In genomic region chr5:120795480-120796034, GRCm38 (mm10) we compare ENCODE assay signal across 12 mouse cellular contexts. TPM values are rescaled to one million over a fixed set of nuclear protein-coding genes. Genes with fewer than 3 reads are reported as not detected.
"Had no signal": no experiment of that assay in that cellular context is flagged by ENCODE, and none has a peak within 500 bp of the region (broad histone marks: within the 10 kb centered on the region; RNA-seq: fewer than 3 reads in every experiment).

Gene Oas1e (minus strand): TSS chr5:120795530.

RNA-seq across cellular contexts. Expression of gene Oas1e, which starts in this region (rescaled TPM):
- total RNA-seq: megakaryocyte progenitor cell, adult 5-6 weeks; monocyte, adult 5-6 weeks had no signal
- polyA plus RNA-seq: liver, embryonic 11.5 days; liver, embryonic 13.5 days; liver, embryonic 15.5 days; lung, adult 2 months; macrophage; midbrain, embryonic 10.5 days; midbrain, embryonic 12.5 days; neural tube, embryonic 12.5 days; stomach, embryonic 14.5 days; stomach, embryonic 16.5 days had no signal
